Mouse (Mus musculus) bone marrow macrophage, adult 2 months (primary cell): Measurements from ENCODE around the gene Fgl2.

Experiments used
- CTCF ChIP-seq: IDR thresholded peaks from 2 replicates; pipeline ENCODE4 v1.5.1; 2012; ENCODE audit warnings: low read depth, mild to moderate bottlenecking, low read length, moderate library complexity
- POLR2A ChIP-seq: IDR thresholded peaks from 2 replicates; pipeline ENCODE4 v1.6.1; 2012; ENCODE audit warnings: mild to moderate bottlenecking, low read depth, low read length, borderline replicate concordance

- TF ChIP-seq POLR2A (no peak), CTCF (no peak)
Observed at GRCm38 (mm10) chr5:21371920-21372319, 522 bp upstream of the Fgl2 start.
